Mouse (Mus musculus) adrenal gland, postnatal 10 days (tissue): ENCODE measurements around the gene Ostf1. TPM values are rescaled to one million over a fixed set of nuclear protein-coding genes. Genes with fewer than 3 reads are reported as not detected.

Experiments used
- DNase-seq: peaks from one replicate; pipeline ENCODE4 v3.0.0; 2021; ENCODE audit warnings: mixed read lengths
- total RNA-seq, 2 experiments: library from RNA; stranded (reverse); gene quantifications; 2 replicates each; pipeline ENCODE4 v1.2.3; 2021

Ostf1 gene
- total RNA-seq, 2 experiments from 2014 or later, result 90.4 to 91.2 TPM

DNA sequence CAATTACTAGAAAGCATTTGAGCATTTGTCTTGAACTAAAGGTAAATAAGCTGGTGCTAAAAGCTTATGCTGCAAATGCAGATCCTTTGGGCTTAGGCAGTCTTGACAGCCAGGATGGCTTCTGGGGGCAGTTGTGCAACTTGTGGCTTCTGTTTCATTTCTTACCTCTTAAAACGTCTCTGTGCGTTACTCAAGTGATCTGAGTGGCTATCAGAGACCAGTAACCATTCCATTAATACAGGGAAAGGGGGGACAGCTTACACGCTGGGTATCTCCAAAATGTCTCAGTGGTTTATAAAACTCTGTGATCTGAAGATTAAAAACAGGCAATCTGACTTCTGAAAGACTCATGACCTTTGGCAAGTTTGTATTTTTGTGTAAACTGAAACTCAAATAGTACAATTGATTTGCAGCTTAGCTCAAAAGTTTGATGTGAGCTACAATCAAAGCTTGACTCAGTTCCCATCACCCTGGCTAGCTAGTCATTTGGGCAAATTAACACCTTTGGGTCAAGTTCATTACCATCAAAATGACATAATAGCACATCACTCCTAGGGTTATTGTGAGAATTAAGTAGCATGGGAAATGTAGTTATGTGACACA lies 62.7 kb downstream of the Ostf1 start:
- peak; percentile 15 for DNase-seq

- peak; percentile 50 for DNase-seq
Observed at GRCm38 (mm10) chr19:18567936-18568827, 63.4 kb downstream of the Ostf1 start.

DNA sequence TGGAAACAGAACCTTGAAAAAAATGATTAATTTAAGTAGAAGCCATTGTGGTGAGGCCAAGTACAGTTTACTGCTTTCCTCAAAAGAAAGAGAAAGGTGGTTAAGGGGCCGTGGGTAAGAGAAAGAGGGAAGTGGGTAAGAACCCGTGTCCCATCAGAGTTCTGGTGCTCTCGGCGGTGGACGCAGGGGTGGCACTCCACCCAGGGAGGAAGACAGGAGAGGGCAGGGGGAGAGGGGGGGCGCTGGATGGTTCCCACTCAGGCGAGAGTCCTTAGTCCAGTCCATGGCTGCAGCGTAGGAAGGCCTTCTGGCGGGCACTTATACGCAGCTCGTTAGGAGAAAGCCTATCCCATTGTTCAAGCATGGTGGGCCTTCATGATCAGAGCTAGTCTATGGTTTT lies 64.1 kb downstream of the Ostf1 start:
- no peak for DNase-seq

DNA sequence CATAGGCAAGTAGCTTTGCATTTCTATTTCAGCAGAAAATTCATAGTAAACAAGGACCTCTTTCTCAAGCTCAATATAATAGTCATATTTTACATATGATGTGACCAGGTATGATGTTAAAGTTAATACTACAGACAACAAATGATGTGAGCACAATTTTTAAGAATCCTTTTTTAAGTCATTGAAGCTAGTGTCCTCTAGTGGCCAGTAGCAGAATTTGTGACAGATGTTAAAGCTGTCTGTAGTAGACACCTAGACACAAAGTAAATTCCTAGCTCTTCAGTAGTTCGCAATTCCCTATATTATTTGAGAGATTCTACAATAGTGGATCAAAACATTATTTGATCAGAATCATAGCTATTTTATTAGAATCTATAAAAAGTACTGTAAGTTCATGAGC lies 73.9 kb downstream of the Ostf1 start:
- no peak for DNase-seq

DNA sequence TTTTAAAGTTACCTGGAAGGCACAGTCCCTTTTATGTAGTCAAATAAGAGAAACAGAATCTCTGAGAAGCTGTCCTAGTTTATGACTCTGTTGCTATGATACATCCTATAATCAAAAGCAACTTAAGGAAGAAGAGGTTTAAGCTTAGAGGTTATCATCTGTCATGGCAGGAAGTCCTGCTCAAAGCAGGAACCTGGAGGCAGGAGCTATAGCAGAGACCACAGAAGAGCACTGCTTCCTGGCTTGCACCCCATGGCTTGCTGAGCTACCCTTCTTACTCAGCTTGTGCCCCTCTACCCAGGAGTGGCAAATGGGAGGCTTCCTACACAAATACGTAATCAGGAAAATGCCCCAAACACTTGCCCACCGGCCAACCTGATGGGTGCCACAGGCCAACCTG lies 76.0 kb downstream of the Ostf1 start:
- DNase-seq, result no peak

DNA sequence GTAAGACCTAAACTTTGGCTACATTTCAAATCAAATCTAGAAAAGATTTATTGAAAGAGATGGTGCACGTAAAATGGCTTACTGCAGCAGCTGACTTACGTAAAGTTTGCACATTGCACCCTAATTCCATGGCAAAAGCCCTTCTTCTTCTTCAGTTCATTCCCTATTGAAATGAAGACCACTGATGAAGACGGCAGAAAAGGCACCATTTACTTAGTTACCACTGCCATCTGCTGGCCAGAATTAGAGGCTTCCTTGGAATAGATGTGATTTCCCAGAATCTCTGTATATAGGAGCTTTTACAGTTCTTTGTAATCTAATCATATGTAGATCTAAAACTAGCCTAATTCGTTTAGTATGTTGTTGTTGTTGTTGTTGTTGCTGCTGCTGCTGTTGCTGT lies 83.0 kb downstream of the Ostf1 start:
- peak; percentile 80 for DNase-seq

Other genes with a start within 250 kb of the Ostf1 start
- 10 to 100 TPM; 11.4 to 12.6 TPM for gene Nmrk1, start 127 bp upstream of the Ostf1 start, total RNA-seq
- gene Carnmt1, start 38.9 kb upstream of the Ostf1 start, total RNA-seq, result 10 to 100 TPM; 16.7 to 19.4 TPM
- gene D030056L22Rik, start 81.4 kb upstream of the Ostf1 start, total RNA-seq, result 10 to 100 TPM; 12.7 to 13.0 TPM
- gene Trpm6, start 118.2 kb upstream of the Ostf1 start, total RNA-seq, result under 1 TPM; 0.09 to 0.27 TPM